Mouse (Mus musculus): ENCODE data around the gene D130043K22Rik.

GRCm38 (mm10) chr13:24921281-24921680, 76.3 kb downstream of the D130043K22Rik start:
- no peak for TF ChIP-seq CHD2 (IDR thresholded peaks at IDR 0.05; ENCODE audit: low read depth, low read length)
- no peak for TF ChIP-seq ZC3H11A (IDR thresholded peaks at IDR 0.05; ENCODE audit: borderline replicate concordance, low read depth, low read length)
- no peak for TF ChIP-seq ZNF384 (IDR thresholded peaks at IDR 0.05; ENCODE audit: low read depth, low read length)
